Mouse (Mus musculus) T-cell, adult 2 months (primary cell): ENCODE results near the gene Vmo1.
"Not testable (repeated sequence)": the region's sequence is repeated elsewhere in the genome, so short reads cannot be mapped to it uniquely, and the experiment has no call there.

Source experiments
- DNase-seq: peaks from one replicate; pipeline ENCODE4 v3.0.0; 2022; ENCODE audit warnings: low spot score

Gene Vmo1

GRCm38 (mm10) chr11:70520178-70520769 is 5.9 kb upstream of the Vmo1 start:
- DNase-seq: no peak

GRCm38 (mm10) chr11:70518923-70519322 is 4.5 kb upstream of the Vmo1 start, which contains the start of gene Gltpd2:
TSS of gene Gltpd2 (plus strand) at chr11:70519196.
- no peak for DNase-seq

DNA sequence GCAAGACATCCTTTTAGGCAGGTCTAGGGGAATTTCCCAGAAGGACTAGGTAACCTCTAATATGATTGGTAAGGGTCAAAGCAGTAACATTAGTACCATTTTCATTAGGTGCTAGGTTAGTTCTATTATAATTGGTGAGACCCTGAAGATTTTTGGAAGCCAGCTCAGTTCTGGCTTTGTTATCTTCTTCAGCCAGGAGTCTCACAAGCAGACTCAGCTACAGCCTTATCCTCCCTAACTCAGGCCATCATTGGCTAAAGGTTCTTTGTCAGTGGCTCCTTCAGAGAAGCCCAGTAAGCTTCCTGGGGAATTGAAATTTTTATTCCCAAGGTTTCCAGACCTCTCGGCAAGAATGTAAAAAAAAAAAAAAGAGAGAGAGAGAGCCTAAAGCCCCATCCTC is 4.0 kb upstream of the Vmo1 start:
- no peak for DNase-seq

- DNase-seq: peak; percentile 37
Observed at GRCm38 (mm10) chr11:70516352-70516751, 1.9 kb upstream of the Vmo1 start.

GRCm38 (mm10) chr11:70513520-70513919 is 896 bp downstream of the Vmo1 start:
- no peak for DNase-seq

DNA sequence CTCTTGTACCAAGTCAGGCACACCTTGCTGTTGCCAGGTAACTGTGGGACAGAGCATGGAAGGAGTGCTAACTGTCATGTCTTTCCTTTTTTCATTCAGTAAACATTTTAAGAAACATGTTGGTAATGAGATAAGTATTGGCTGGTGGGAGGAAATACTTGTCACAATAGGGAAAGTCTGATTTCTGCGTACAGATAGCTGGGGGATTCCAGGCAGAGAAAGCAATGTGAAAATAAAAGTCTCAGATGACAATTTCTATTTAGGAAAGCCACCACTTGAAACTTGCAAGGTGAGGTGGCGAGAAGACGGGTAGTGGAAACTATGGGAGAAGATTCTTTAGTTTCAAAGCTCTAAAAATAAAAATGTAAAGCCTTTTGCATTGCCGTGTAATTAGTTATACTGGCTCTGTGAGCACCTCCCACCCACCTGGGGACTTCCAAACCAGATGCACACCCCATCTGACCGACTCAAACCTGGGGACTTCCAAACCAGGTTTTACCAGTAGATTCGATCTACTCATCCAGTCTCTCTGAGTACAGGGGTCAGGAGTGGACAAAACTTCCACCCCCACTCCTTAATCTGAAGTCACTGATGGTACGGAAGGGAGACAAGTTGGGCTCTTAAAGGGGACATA is 1.6 kb downstream of the Vmo1 start:
- no peak for DNase-seq

DNA sequence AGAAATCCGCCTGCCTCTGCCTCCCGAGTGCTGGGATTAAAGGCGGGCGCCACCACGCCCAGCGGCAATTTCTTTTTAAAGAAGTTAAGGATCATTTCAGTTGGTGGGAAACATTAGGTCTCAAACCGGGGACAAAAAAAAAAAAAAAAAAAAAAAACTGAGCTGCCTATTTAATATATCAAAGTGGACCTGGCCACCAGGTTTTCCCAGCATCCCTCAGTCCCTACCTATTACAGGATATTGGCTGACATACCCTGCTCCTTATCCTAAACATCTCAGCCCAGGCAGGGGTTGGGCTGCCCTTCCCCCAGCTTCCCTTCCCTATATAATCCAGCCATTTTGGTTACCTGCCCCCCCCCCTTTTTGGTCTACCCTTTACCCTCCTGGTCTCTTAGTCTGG is 2.6 kb downstream of the Vmo1 start:
- DNase-seq: no peak

- DNase-seq: no peak
Observed at GRCm38 (mm10) chr11:70511242-70511641, 3.2 kb downstream of the Vmo1 start.

GRCm38 (mm10) chr11:70509753-70510564 is 4.5 kb downstream of the Vmo1 start:
- DNase-seq: peak; percentile 66

- DNase-seq: no peak
Observed at GRCm38 (mm10) chr11:70506962-70507515, 7.4 kb downstream of the Vmo1 start.

DNA sequence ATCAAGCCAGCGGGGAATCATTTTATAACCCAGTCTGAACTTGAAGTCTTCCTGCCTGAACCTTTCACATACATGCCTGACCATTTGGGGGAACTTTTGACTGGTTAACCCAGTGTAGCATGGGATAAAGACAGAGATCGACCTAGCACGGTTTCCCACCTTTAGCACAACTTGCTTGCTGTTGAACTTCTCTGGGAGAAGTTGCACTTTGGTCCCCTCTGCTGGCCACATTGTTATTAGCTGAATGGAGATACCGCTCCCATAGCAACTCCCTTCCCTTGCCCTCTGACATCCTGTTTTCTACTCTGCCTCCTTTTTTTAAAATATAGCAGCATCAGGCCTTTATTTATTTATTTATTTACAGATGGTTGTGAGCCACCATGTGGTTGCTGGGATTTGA is 8.0 kb downstream of the Vmo1 start:
- DNase-seq: peak; percentile 79

DNA sequence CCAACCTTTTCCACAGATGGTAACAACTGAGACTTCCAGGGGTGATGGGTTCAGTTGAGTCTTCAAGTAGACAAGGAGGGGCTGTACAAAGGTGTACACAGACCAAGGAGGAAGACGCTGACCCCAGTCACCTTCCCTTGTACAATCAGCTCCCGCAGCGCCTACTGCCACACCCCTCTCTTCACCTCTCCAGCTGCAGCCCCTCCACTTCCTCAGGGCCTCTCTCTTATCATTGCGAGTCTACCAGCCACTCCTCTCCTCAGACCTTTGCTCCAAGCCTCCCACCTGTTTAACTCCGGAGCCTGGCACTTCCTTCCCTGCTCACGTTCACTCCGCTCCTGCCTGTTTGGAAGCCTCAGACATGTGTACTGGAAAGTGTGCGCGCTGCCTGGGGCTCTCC is 9.4 kb downstream of the Vmo1 start, which contains the start of gene Tm4sf5:
TSS of gene Tm4sf5 (plus strand) at position 275 of the 400 bp plus-strand sequence.
- no peak for DNase-seq

DNA sequence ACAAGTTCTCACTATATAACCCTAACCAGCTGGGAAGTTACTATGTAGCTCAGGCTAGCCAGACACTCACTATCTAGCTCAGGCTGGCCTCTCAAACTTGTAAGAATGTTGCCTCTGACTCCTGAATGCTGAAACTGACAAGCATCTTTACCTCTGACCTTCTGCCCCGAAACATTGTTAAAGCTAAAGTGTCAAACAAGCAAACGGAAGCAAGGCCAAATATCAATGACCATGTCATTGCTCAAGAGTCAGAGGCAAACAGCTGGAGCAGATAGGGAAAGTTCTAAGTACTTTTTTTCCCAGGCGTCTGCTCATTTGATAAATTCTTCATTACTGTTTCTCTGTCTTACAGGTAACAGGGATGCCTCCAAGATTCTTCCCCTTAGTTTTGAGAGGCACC is 12.4 kb downstream of the Vmo1 start:
- DNase-seq: no peak

- no peak for DNase-seq
Observed at GRCm38 (mm10) chr11:70500476-70500812, 14.0 kb downstream of the Vmo1 start.

DNA sequence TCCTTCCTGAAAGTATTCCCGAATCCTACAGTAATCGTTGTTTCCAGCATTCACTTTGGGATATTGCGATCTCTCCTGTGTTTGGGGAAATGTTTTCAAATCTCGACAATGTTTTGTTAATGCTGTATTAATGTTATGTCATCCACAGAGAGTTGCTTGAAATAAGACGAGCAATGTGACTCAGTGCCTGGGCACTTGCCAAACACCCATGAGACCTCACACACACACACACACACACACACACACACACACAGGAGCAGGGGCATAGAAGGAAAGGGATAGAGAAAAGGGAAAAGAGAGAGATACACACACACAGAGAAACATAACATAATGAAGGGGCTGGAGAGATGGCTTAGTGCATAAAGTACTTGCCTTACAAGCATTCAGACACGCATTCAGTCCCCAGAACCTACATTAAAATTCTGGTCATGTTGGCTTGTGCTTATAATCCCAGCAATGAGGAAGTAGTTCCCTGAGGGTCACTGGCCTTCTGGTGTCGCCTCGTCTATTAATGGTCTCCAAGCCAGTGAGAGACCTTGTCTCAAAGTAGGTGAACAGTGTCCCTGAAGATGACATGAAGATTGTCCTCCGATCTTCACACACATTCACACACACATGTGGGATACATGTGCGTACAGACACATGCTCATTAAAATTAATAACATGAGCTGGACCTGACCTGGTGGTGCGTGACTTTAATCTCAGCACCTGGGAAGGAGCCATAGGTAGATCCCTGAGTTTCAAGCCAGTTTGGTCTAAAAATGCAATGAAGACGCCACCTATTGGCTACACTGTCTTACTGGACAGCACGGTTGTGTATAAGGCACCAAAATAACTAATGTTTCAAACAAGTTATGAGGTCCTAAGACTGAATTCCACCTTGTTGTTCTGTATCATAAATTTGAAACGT is 14.6 kb downstream of the Vmo1 start:
- DNase-seq: no peak

DNA sequence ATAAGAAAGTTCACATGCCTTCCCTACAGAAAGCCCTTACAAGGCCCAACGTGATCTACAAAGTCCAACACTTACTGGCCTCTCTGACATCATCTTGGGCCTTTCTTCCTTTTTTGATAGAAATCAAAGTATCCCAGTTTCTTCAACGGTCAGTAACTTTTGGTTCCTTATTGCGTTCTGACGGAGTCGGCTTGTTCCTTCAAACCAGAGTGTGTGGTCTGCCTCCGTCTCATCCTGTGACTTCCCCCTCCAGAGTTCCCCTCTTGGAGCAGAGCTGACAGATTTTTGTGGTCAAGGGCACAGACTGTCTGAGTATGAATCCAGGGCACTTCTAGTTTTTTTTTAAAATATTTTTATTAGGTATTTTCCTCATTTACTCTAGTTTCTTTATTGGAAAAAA is 24.7 kb downstream of the Vmo1 start:
- DNase-seq: no peak

GRCm38 (mm10) chr11:70489138-70489537 is 25.3 kb downstream of the Vmo1 start:
- no peak for DNase-seq

DNA sequence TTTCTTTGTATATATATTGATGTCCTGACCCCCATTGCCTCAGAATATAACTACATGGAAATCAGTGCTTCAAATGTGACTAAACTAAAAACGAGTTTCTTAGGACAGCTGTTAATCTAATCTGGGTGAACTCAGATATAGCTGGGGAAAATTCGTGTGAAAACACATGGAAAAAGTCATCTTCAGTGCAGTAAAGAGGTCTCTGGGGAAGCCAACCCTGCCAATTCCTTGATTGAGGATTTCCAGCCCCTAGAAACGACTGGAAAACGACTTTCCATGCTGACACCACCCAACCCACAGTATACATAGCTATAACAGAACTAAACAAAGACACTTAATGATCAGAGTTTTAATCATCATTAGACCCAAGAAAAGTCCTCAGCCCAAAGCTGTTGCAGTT is 26.6 kb downstream of the Vmo1 start:
- DNase-seq: no peak

GRCm38 (mm10) chr11:70485498-70485897 is 28.9 kb downstream of the Vmo1 start:
- no peak for DNase-seq

- no peak for DNase-seq
Observed at GRCm38 (mm10) chr11:70474872-70475534, 39.4 kb downstream of the Vmo1 start.

GRCm38 (mm10) chr11:70473291-70473690 is 41.1 kb downstream of the Vmo1 start:
- DNase-seq: not testable (repeated sequence)
